Mouse (Mus musculus): ENCODE data around the gene Sipa1l1. TPM values are rescaled to one million over a fixed set of nuclear protein-coding genes. Genes with fewer than 3 reads are reported as not detected.

Sipa1l1 gene
- polyA plus RNA-seq, 1 experiment from 2014 or later = 48.5 TPM

DNA sequence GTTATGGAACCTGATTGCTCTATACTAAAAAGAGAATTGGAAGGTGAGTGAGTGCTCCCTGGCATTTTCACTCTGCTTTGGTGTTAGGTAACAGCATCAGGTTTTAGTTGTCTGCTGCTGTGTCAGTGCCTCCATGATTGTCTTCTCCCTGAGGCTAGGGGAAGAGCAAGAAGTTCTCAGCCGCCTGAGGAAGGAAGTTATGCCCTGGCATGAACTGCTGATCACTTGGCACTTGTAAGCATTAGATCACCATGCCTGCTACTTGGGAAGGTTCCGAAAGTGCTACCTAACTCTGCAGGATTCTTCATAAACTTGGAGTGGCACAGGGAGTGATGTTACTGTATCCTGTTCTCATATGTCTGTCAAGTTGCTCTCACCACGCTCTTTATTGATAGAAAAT is 25.8 kb downstream of the Sipa1l1 start:
- ATAC-seq (replicated peaks; ENCODE audit: low FRiP score) = no peak
- Histone ChIP-seq H3K27ac (ENCODE audit: low read depth, low read length) (no peak overlapping the region), H3K4me3 (ENCODE audit: low read depth, low read length) (no peak overlapping the region), H3K36me3 (ENCODE audit: control insufficient read depth, insufficient read depth, low read length) (no peaks in the 10 kb centered on the region), H3K4me2 (ENCODE audit: low read depth, low read length, severe bottlenecking) (no peak overlapping the region), H3K4me1 (replicated peaks; ENCODE audit: control insufficient read depth, insufficient read depth, low read length) (peaks cover 7% of the 10 kb centered on the region; the same call in 1 of the 2 replicates), H3K9ac (ENCODE audit: low read length) (no peak overlapping the region), H3K27me3 (ENCODE audit: control insufficient read depth, insufficient read depth, low read length) (no peaks in the 10 kb centered on the region), H3K9me3 (ENCODE audit: control insufficient read depth, low read length) (no peaks in the 10 kb centered on the region)
- 82% methylated on average over 3 of the region's 3 CpGs for WGBS
- no peak for DNase-seq (ENCODE audit: low spot score)

DNA sequence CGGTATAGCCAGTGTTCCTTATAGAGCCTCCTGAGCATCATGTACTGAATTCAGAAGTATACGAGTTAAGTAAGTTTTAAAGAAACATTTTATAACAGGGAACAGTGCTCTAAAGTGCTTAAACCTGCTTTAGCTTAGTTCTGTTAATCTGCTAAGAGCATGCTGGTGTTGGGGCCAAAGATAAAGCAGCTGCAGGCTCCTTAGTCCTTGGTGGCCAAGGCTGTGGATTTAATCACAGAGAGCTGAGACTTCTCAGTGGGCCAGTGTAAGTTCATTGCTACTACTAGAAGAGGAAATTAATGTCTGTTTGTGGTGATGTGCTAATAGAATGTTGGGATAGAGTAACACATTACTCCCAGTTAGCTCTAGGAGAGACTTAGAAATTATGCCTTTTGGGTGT is 27.1 kb downstream of the Sipa1l1 start:
- ATAC-seq (replicated peaks; ENCODE audit: low FRiP score) = no peak
- 77% methylated on average over 2 of the region's 2 CpGs for WGBS

DNA sequence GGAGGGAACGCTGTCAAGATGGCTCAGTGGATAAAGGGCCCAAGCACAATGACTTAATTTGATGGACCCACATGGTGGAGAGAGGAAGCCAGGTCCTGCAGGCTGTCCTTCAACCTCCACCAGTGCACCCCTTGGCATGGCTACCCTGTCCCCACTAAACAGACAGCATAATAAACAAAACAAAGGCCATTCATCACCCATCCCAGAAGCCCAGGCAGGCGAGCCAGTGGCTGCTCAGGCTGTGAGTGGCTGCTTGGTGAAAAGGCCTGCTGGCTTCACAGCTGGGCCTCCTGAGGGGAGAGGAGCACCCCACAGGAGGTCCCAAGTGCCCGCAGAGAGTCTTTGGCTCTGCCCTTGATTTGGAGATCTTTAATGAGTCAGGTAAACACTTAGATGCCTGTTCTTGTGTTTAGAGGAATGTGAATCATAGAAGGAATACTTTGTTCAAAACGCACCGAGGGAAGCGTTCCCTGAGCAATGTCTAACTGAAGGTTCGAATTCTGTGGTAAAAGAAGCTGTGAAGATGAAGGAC is 27.6 kb downstream of the Sipa1l1 start:
- Histone ChIP-seq H3K27me3 (ENCODE audit: control insufficient read depth, insufficient read depth, low read length) (no peaks in the 10 kb centered on the region), H3K9me3 (ENCODE audit: control insufficient read depth, low read length) (no peaks in the 10 kb centered on the region), H3K9ac (ENCODE audit: low read length) (no peak overlapping the region), H3K36me3 (ENCODE audit: control insufficient read depth, insufficient read depth, low read length) (no peaks in the 10 kb centered on the region), H3K4me1 (replicated peaks; ENCODE audit: control insufficient read depth, insufficient read depth, low read length) (peaks cover 7% of the 10 kb centered on the region; the same call in 1 of the 2 replicates), H3K27ac (ENCODE audit: low read depth, low read length) (no peak overlapping the region), H3K4me2 (ENCODE audit: low read depth, low read length, severe bottlenecking) (no peak overlapping the region), H3K4me3 (ENCODE audit: low read depth, low read length) (no peak overlapping the region)
- ATAC-seq (replicated peaks; ENCODE audit: low FRiP score) (no peak), DNase-seq (ENCODE audit: low spot score) (no peak)
- 27% methylated on average over 7 of the region's 7 CpGs for WGBS

More for the DNA sequence above, 27.1 kb downstream of the Sipa1l1 start:
- no peaks in the 10 kb centered on the region for H3K27me3 ChIP-seq (ENCODE audit: control insufficient read depth, insufficient read depth, low read length)
- H3K27ac ChIP-seq (ENCODE audit: low read depth, low read length) = no peak overlapping the region
- no peak for DNase-seq (ENCODE audit: low spot score)
- H3K4me1 ChIP-seq (replicated peaks; ENCODE audit: control insufficient read depth, insufficient read depth, low read length) = peaks cover 7% of the 10 kb centered on the region; the same call in 1 of the 2 replicates
- H3K4me2 ChIP-seq (ENCODE audit: low read depth, low read length, severe bottlenecking) = no peak overlapping the region
- H3K9ac ChIP-seq (ENCODE audit: low read length) = no peak overlapping the region
- no peaks in the 10 kb centered on the region for H3K36me3 ChIP-seq (ENCODE audit: control insufficient read depth, insufficient read depth, low read length)
- no peak overlapping the region for H3K4me3 ChIP-seq (ENCODE audit: low read depth, low read length)
- no peaks in the 10 kb centered on the region for H3K9me3 ChIP-seq (ENCODE audit: control insufficient read depth, low read length)

DNA sequence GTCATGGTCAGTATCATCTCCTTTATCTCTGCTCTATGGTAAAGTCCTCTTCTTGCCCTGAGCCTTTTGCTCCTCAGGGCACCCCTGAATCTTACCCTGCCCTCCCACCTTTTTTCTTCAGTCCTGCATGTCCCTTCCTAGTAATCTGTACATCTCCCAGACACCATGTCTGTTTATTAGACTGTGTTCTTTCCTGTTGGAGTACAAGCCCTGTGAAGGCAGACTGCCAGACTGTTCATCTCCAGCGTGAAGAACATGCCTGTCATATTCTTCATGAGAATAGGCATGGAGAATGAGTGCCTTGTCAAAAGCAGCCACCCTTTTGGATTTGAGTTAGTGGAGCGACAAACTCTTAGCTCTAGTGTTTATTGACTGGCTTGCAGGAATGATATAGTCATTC is 28.1 kb downstream of the Sipa1l1 start:
- Histone ChIP-seq H3K4me2 (ENCODE audit: low read depth, low read length, severe bottlenecking) (no peak overlapping the region), H3K4me3 (ENCODE audit: low read depth, low read length) (no peak overlapping the region), H3K4me1 (replicated peaks; ENCODE audit: control insufficient read depth, insufficient read depth, low read length) (peaks cover 7% of the 10 kb centered on the region; the same call in 1 of the 2 replicates), H3K9me3 (ENCODE audit: control insufficient read depth, low read length) (no peaks in the 10 kb centered on the region), H3K27ac (ENCODE audit: low read depth, low read length) (no peak overlapping the region), H3K9ac (ENCODE audit: low read length) (no peak overlapping the region), H3K27me3 (ENCODE audit: control insufficient read depth, insufficient read depth, low read length) (no peaks in the 10 kb centered on the region), H3K36me3 (ENCODE audit: control insufficient read depth, insufficient read depth, low read length) (no peaks in the 10 kb centered on the region)
- no peak for ATAC-seq (replicated peaks; ENCODE audit: low FRiP score)
- 77% methylated on average over 2 of the region's 2 CpGs for WGBS
- DNase-seq (ENCODE audit: low spot score) = no peak

DNA sequence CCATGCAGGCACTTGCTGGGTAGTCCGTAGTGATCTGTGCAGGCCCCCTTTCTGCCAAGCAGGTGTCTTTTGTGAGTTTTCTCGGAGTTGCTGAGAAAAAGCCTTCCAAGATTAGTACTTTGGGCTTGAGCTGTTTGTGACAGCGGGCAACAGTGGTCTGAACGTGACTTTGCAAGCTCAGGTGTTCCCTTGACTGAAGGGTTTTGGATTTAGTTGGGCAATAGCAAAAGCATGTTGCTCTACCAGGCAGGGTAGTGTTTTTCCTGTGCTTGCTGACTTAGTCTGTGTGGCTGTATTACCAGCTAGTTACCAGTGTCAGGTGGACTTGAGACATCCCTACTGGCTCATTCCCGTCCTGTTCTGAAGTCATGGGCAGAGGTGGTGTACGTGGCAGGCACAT is 30.2 kb downstream of the Sipa1l1 start:
- H3K36me3 ChIP-seq (ENCODE audit: control insufficient read depth, insufficient read depth, low read length) = no peaks in the 10 kb centered on the region
- 87% methylated on average over 6 of the region's 6 CpGs for WGBS
- H3K9ac ChIP-seq (ENCODE audit: low read length) = no peak overlapping the region
- ATAC-seq (replicated peaks; ENCODE audit: low FRiP score) (no peak), DNase-seq (ENCODE audit: low spot score) (no peak)
- no peak overlapping the region for H3K27ac ChIP-seq (ENCODE audit: low read depth, low read length)
- H3K4me3 ChIP-seq (ENCODE audit: low read depth, low read length) = no peak overlapping the region
- peaks cover 7% of the 10 kb centered on the region; the same call in 1 of the 2 replicates for H3K4me1 ChIP-seq (replicated peaks; ENCODE audit: control insufficient read depth, insufficient read depth, low read length)
- H3K27me3 ChIP-seq (ENCODE audit: control insufficient read depth, insufficient read depth, low read length) = no peaks in the 10 kb centered on the region
- no peak overlapping the region for H3K4me2 ChIP-seq (ENCODE audit: low read depth, low read length, severe bottlenecking)
- no peaks in the 10 kb centered on the region for H3K9me3 ChIP-seq (ENCODE audit: control insufficient read depth, low read length)

DNA sequence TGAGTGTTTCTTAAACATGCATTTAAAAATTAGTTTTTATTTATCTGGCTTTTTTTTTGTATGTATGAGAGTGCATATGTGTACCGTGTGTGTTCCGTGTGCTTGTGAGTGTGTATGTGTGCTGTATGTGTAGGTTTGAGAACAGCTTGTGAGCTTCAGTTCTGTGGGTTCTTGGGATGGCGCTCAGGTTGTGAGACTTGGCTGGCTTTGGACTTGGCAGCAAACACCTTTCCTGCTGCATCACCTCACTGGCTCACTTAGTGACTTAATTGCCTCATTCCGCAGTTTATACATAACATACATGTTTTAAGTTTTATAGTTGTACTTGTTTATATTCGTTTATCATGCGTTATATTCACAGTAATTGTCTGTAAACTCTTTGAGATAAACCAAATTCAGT is 35.0 kb downstream of the Sipa1l1 start:
- Histone ChIP-seq H3K27me3 (ENCODE audit: control insufficient read depth, insufficient read depth, low read length) (no peaks in the 10 kb centered on the region), H3K4me3 (ENCODE audit: low read depth, low read length) (no peak overlapping the region), H3K27ac (ENCODE audit: low read depth, low read length) (no peak overlapping the region), H3K4me1 (replicated peaks; ENCODE audit: control insufficient read depth, insufficient read depth, low read length) (no peaks in the 10 kb centered on the region), H3K9me3 (ENCODE audit: control insufficient read depth, low read length) (no peaks in the 10 kb centered on the region), H3K9ac (ENCODE audit: low read length) (no peak overlapping the region), H3K36me3 (ENCODE audit: control insufficient read depth, insufficient read depth, low read length) (no peaks in the 10 kb centered on the region), H3K4me2 (ENCODE audit: low read depth, low read length, severe bottlenecking) (no peak overlapping the region)
- 91% methylated on average over 6 of the region's 6 CpGs for WGBS
- DNase-seq (ENCODE audit: low spot score) = no peak
- no peak for ATAC-seq (replicated peaks; ENCODE audit: low FRiP score)

DNA sequence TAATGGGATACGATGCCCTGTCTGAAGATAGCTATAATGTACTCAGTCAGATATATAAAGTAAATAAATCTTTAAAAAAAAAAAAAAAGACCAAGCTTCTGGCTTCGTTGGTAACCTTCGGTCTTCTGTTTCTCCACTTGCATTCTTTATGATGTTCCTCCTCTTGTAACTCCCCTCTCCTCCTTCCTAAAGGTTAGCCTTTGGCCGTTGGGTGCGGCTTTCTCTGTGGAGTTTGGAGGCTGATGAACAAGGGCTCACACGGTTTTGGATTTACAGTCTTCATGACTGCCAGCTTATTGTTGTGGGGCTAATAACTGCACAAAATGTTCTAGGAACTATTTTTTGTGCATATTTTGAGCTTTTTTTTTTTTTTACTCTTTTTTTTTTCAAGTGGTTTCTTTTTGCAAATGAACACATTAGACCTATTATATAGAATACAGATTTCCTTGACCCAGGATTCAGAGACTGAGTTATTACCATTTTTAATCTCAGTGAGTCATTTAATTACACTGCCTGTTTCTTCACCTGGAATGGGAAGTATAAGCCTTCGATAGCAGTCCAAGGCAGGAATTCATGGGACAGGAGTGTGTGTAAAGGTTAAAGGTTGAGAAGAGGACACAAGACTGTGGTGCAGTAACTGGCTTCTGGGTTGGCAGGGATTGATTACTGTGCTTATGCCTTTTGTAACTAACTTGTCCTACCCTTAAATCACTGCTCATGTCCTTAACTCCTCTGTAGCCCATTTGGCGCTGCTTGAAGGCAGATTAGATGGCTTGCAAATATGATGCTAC is 37.9 kb downstream of the Sipa1l1 start:
- no peak for ATAC-seq (replicated peaks; ENCODE audit: low FRiP score)
- Histone ChIP-seq H3K4me2 (ENCODE audit: low read depth, low read length, severe bottlenecking) (no peak overlapping the region), H3K4me3 (ENCODE audit: low read depth, low read length) (no peak overlapping the region), H3K9ac (ENCODE audit: low read length) (no peak overlapping the region), H3K9me3 (ENCODE audit: control insufficient read depth, low read length) (no peaks in the 10 kb centered on the region), H3K36me3 (ENCODE audit: control insufficient read depth, insufficient read depth, low read length) (no peaks in the 10 kb centered on the region), H3K4me1 (replicated peaks; ENCODE audit: control insufficient read depth, insufficient read depth, low read length) (no peaks in the 10 kb centered on the region), H3K27me3 (ENCODE audit: control insufficient read depth, insufficient read depth, low read length) (no peaks in the 10 kb centered on the region), H3K27ac (ENCODE audit: low read depth, low read length) (no peak overlapping the region)
- WGBS = 93% methylated on average over 8 of the region's 8 CpGs
- no peak for DNase-seq (ENCODE audit: low spot score)

DNA sequence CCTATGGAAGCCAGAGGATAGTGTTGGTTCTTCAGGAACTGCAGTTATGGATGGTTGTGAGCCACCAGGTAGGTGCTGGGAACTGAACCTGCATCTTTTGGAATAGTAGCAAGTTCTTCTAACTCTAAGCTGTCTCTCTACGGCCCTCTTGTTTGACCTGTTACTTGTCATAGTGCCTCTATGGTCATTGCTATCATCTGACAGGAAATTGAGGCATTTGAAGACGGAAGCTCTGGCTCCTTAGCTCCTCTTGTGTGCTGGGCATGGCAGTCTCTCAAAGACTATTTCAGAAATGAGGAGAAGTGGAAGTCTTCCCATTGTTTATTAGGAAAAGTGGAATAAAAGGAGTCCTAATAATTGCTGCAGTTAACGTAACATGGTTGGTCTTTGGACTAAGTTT is 38.9 kb downstream of the Sipa1l1 start:
- Histone ChIP-seq H3K4me1 (replicated peaks; ENCODE audit: control insufficient read depth, insufficient read depth, low read length) (no peaks in the 10 kb centered on the region), H3K9ac (ENCODE audit: low read length) (no peak overlapping the region), H3K9me3 (ENCODE audit: control insufficient read depth, low read length) (no peaks in the 10 kb centered on the region), H3K36me3 (ENCODE audit: control insufficient read depth, insufficient read depth, low read length) (no peaks in the 10 kb centered on the region), H3K4me2 (ENCODE audit: low read depth, low read length, severe bottlenecking) (no peak overlapping the region), H3K27ac (ENCODE audit: low read depth, low read length) (no peak overlapping the region), H3K27me3 (ENCODE audit: control insufficient read depth, insufficient read depth, low read length) (no peaks in the 10 kb centered on the region), H3K4me3 (ENCODE audit: low read depth, low read length) (no peak overlapping the region)
- ATAC-seq (replicated peaks; ENCODE audit: low FRiP score) = no peak
- 89% methylated on average over 3 of the region's 3 CpGs for WGBS
- no peak for DNase-seq (ENCODE audit: low spot score)

DNA sequence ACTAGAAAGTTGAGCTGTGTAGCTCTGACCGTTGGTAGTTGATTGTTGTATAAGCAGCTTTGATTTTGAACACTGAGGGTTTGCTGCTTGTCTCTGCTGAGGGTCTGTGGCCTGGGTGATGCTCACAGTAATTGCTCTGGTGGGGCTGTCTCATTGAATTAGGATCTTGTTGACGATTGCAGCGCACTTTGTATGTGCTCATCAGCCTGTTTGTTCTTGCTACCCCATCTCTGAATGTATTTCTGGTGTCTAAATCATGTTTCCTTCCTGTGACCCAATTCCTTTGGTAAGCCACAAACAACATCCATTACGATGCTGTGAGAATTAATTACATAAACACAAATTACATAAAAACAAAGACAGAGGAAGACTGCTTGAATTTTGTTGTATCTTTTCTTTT is 39.5 kb downstream of the Sipa1l1 start:
- no peak for ATAC-seq (replicated peaks; ENCODE audit: low FRiP score)
- Histone ChIP-seq H3K36me3 (ENCODE audit: control insufficient read depth, insufficient read depth, low read length) (no peaks in the 10 kb centered on the region), H3K9ac (ENCODE audit: low read length) (no peak overlapping the region), H3K27ac (ENCODE audit: low read depth, low read length) (no peak overlapping the region), H3K4me3 (ENCODE audit: low read depth, low read length) (no peak overlapping the region), H3K27me3 (ENCODE audit: control insufficient read depth, insufficient read depth, low read length) (no peaks in the 10 kb centered on the region), H3K4me2 (ENCODE audit: low read depth, low read length, severe bottlenecking) (no peak overlapping the region), H3K4me1 (replicated peaks; ENCODE audit: control insufficient read depth, insufficient read depth, low read length) (no peaks in the 10 kb centered on the region), H3K9me3 (ENCODE audit: control insufficient read depth, low read length) (no peaks in the 10 kb centered on the region)
- no peak for DNase-seq (ENCODE audit: low spot score)
- WGBS = 92% methylated on average over 4 of the region's 4 CpGs

All from forebrain, embryonic 11.5 days (tissue).